Mouse (Mus musculus): Measurements from ENCODE around the gene Erv3.
A peak's percentile ranks its signal among the peaks of the same experiment; 100 is the strongest.

Erv3 gene

DNA sequence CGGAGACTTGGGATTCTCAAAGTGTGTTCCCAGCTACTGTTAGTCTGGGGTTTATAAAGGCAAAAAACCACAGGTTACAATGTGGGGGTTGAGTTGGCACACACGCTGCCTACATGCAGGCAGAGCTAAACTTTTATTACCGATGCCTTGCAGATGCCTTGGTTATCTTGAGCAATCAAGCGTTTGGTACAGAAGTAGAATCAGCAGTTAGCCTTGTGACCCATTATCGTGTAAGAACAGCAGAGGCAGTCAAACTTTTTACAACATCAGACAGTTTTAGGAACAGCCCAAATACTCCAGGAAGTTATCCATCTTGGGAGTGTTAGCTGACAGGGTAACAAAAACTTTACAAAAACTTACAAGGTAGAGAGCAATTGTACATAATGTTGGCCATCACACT, at the start of gene Erv3:
Gene Erv3, minus strand, starts transcription at position 27 of the 400 bp plus-strand sequence.
- DNase-seq (ENCODE audit: low spot score in 2 of 2), result no peak

DNA sequence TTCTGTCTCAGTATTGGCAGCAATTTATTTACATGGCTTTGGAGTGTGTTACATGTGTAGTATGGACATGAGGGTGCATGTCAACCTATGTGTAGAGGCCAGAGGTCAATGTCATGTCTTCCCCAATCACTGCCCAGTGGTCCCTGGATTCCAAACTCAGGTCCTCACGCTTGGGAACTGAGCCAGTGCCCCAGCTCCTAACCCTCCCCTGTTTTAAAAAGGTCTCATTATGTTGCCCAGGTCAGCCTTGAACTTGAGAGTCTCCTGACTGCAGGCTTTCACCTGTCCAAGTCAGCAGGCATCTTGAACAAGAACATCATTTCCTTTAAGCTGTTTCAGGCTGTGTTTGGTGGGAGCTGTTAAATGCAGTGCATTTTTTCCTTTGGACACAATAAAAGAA, 49.4 kb upstream of the Erv3 start:
- DNase-seq (ENCODE audit: low spot score in 2 of 2), result no peak

DNA sequence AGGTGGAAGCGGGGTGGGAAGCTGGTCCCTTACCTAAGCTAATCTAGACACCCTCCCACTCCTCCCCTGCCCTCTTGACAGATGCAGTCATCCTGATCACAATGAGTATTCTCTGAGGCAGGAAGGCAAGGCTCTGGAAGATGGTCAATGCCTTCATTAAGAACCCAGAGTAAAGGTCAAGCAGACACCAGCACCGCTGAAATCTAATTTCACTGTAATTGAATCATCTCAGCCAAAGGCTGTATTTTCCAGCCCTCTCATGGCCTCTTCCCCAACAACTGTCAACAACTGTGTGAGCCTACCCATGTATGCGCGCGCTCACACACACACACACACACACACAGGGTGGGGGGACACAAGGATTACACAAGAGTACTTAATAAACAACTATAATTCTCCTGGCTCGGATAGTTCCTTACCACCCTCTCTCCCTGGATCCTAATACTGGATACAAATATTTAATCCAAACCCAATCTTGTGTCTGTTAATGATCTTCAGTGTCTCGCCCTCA, 48.9 kb upstream of the Erv3 start:
- DNase-seq (ENCODE audit: low spot score in 2 of 2), result no peak

DNA sequence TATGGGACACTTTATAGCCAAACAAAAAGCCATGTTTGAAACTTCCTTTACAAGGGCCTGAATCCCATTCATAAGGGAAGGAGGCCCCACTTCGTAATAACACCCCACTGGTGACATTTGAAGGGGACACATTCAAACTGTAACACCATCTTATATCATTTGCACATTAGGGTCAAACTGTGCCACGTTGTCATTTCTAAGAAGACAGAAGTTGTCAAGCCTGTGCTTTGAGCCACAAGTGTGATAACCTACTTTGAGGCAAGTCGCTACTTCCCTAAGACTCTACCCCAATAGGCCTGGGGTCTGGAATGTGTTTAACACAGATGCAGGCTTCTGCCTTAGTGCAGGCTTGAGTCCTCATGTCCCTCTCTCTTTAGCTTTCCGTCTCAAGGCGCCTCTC, 47.8 kb upstream of the Erv3 start:
- DNase-seq (ENCODE audit: low spot score in 2 of 2), result no peak

DNA sequence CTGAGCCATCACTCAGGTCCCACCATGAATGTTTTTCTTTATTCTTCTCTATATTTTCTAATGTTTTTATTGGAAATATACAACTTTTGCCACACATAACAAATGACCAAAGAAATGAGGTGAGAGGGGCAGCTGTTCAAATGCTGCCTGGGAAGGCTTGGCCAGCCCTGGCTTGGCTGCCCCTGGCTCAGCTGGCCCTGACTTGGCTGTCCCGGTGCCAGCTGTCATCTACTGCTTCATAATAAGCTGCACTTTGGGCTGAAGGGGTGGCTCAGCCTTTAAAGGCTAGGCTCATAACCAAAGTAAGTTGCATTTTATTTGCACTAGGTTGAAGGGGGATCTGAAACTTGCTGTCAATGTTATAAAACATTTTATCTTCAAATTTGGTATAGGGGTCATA, 47.3 kb upstream of the Erv3 start:
- no peak for DNase-seq (ENCODE audit: low spot score in 2 of 2)

DNA sequence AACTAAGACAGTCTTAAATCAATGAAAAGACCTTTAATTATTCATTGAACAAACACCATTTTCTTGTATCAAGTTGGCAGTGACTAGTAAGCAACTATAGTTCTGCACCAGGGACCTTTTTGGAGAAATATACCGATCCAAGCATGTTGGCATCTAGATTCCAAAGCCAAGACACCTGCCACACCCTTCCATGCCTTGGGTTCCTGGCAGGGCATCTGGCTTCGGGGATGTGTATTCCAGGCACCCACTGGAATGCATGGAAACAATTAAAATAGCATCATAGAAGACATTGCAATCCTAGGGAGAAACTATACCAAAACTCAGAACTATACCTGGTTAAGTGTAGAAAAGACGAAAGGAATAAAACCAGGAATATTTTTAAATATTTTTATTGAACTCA, 46.7 kb upstream of the Erv3 start:
- DNase-seq (ENCODE audit: low spot score in 2 of 2), result no peak

DNA sequence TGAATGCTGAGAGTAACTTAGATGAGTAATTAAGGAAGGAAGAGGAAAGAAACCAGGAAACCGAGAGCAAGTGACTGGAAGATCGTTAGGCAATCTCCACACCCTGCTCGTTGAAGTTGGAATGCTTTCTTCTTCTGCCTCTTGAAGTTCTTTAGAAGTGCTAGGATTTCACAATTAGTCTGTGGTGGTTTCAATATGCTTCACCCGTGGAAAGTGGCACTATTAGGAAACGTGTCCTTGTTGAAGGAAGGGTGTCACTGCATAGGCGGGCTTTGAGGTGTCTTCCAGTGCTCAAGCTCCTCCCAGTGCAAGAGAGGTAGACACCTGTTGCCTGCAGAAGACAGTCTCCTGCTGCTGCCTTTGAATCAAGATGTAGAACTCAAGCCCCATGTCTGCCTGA, 46.2 kb upstream of the Erv3 start:
- DNase-seq (ENCODE audit: low spot score in 2 of 2), result no peak

DNA sequence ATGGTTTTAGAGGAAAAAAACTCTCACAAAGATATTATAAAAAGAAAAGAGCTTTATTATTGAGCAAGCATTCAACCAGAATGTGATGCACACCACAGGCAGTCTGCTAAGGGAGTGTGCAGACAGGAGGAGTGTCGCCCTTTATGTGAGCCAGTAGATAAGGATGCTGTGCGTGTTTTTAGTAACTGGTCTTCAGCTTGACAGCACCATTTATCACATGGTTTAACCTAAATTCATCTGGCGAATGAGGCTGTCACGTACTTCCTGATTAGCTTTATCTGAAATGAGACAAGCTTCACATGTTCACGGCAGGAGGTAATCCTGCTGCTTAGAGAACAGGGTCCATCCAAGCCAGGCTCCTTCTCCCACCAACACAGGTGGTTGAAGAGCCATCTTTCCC, 45.5 kb upstream of the Erv3 start:
- DNase-seq (ENCODE audit: low spot score in 2 of 2), result no peak

DNA sequence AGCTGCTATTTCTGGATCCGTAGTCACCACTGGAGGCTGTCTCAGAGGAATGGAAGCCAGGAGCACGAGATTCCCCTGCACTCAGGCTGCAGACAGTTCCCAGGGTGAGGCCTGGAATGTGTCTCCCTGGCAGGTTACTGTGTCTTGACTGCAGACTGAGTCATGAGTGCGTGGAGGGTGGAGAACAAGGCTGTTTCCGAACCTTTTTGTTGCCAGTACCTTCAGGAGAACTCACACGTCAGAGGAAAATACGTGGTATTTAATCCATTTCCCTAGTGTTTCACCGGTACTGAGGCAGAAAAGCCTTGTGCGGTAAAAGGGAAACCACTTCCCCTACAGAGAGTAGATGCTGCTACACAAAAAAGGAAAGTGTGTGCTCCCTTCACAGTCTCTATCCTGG, 43.3 kb upstream of the Erv3 start:
- DNase-seq (ENCODE audit: low spot score in 2 of 2), result no peak

DNA sequence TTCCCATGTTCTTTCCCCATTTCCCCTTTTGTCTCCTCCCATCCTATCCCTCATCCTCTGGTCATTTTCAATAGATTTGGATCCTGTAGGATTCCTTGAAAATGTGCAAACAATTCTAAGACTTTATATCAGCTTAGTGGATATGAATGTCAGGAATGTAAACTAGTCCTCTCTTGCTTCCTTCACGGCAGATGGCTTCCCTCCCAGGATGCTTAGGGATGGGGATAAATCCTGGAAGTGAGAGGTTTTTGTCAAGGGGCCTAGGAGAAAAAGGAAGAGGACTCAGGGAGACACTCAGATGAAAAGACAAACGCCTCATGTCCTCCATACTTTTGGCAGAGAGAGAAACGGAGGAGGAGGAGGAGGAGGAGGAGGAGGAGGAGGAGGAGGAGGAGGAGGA, 42.9 kb upstream of the Erv3 start:
- no peak for DNase-seq (ENCODE audit: low spot score in 2 of 2)

DNA sequence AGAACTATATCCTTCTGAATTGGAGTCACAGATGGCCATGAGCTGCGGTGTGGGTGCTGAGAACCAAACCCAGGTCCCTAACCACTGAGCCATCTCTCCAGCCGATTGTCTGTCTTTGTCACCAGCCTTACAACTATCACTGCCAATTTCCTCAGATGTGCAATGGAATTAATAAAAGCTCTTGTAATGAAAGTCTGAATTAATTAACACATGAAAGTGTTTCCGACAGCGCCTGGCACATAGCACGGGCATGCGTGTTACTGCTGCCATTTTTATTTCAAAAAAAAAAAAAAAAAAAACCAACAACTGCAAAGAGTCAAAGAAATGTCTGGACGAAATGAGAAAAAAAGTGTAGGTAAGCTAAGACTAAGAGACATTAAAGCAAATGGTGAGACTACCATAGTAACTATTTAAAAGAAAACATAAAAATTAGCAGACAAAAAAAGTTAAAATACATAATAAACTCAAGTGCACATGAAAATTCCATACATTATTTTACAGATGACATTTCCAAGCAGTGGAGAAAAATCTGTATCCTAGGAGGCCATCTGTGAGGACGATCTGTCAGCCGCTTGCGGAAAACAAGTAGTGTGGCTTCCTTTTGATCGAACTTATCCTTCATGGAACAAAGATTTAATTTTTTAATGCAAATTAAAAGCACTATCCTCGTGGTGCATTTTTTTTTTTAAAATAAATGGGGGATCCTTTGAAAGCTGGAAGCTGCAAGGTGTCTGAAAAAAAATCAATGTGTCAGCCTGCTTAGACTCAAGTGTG, 38.0 kb upstream of the Erv3 start:
- no peak for DNase-seq (ENCODE audit: low spot score in 2 of 2)

DNA sequence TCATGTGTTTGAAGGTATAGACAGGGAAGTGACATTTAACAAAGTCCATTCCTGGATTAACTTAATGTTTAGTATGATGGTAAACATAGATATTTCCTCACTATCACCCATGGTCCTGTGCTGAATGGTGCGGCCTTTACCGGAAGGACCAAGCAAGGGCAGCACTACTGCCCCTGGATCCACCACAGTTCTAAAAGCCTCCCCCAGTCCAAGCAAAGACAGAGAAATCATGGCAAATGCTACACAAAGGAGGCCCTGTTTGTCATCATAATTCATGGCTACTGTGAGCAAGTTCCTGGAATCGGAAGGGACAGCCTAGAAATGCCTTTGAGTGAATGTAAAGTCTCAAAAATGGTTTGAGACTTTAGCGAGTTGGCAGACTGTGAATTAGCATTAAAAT, 36.5 kb upstream of the Erv3 start:
- DNase-seq (ENCODE audit: low spot score in 2 of 2), result no peak

DNA sequence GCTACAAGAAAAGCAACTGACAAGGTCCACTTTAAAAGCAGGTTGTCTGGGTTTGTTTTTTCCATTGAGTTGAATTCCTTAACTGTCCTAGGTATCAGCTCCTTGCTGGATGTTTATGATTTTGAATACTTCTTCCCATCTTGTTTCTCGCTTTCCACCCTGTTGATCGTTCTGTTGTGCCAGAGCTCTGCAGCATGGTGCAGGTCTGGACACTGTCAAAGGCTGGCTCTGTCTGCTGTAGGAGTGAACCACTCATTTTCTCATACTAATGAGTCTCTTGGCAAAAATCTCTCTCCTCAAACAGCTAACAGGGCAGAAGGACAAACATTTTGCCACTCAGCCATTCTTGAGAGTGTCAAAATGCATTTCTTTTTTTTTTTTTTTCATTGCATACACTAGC, 35.6 kb upstream of the Erv3 start:
- no peak for DNase-seq (ENCODE audit: low spot score in 2 of 2)

DNA sequence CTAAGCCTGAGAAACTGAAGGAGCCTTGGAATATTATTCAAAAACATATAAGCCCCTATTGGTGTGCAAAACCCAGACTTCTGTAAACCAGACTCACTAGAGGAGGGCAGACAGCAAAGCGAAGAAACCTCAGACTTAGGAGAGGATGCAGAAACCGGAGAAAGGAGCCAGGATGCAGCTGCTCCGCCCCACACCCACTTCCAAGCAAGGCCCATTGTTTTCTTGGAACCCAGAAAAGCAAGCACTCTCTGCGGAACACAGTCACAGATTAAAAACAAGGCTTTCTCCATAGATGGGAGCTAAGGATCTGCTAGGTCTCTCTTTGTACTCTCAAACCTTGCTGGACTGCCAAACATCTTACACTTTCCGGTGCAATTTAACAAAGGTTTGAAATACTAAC, 33.0 kb upstream of the Erv3 start:
- DNase-seq (ENCODE audit: low spot score in 2 of 2), result no peak

DNA sequence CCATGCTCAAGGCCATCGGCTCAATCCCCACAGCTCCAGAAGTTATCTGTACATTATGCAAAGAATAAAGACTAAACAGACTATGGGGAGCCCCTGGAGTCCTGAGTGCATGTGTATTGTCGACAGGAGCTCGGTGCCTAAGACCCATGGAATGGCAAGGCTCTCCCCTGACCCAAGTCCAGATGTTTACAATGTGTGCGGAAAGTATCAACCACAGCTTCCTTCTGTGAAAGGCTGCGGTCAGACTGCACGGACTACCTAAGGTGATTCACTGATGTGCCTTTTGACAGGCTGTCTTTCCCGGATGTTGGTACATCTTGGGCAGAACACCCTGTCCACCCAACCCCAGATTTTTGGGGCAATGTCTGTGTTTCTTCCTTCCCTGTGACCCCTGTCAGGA, 28.7 kb upstream of the Erv3 start:
- DNase-seq (ENCODE audit: low spot score in 2 of 2), result no peak

DNA sequence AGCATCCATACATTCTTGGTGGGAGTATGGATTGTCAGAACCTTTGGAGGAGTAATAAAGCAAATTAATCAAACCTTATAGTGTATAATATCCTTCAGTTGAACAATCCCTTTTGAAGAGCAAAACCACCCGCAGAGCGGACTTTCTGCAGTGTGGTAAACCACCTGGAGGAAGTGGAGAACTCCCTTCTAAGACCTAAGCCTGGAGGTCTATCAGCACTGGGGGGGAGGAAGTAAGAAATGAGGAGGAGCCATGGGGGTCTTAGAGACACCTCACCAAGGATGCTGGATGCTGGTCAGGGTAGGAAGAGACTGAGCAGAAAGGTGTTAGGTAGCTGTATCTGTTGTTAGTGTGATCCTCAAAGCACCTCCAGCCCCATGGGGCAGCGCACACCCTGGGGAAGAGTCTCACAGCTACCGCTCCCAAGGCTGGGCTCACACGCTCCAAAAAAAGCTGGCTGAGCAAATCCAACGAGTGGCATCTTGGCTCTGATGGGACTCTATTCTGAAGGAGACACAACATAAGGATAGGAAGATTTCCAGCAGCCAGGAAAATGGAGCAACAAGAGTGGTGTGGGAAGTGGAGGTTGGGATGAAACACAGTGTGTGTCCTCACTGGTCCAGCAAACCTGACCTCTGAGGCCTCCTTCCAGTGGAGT, 27.1 kb upstream of the Erv3 start:
- peak; percentile 16 to 23 for DNase-seq (ENCODE audit: low spot score in 2 of 2)

DNA sequence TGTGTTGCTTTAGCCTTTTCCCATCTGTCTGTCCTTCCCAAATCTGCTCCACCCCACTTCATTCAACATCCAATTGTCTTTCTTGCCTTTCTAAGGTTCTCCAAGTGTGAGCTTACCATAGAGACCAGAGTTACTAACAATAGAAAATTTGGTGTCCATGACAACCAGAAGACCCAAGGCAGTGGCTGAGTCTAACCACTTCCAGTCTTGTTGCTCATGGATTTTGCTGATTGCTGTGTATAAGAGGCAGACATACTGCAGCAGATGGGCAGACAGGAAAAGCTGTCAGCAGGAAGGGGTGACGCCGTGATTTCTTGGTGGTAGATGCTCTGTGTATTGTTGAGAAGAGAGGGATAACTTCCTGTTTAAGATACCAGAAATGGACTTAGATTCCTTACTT, 23.6 kb upstream of the Erv3 start:
- no peak for DNase-seq (ENCODE audit: low spot score in 2 of 2)

DNA sequence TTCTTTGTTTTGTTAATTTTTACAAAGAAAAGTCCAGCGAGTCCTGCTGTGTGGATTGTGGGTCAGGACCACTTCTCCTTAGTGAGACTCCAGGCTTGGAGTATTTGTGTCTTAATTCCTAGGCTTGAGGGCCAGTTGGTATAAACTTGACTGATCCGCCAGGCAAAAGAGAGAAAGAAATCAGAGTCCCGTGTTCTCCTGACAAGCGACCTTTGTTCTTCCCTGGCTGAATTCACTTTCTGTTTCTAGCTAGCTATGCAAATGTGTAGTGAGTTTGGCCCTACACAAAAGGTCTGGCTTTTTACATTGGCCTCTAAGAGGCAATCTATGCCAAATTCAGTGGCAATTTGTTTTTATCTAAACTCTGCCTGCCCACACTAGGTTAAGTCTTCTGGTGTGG, 22.2 kb upstream of the Erv3 start:
- no peak for DNase-seq (ENCODE audit: low spot score in 2 of 2)

DNA sequence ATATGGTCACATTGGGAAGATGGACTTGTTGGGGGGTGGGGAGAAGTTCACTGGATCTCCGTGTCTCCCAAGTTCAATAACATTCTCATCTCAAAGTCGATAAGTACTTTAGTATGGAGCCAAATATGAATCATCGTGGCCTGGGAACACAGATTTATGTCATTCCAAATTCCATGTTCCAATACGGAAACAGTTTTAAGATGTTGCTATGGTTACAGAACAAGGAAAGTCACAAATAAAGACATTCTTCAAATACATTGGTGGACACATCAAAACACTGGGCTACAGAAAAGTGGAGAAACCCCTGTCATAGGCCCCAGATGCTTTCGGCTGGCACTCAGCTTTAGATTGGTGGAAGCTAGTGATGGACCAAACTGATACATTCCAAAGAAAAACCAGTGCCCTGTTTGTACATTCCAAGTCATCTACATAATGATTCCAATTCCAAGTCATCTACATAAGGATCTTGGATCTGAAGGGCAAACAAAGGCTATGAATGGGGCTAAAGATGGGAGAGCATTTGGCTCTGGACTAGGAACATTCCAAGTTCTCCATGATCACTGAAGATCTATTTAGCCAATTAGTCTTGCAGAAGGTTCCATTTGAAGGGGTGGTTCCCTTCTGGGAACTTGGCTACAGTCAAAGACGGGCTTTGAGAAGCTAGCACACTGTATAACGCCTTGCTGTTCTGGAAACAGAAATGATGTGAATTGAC, 17.2 kb upstream of the Erv3 start:
- no peak for DNase-seq (ENCODE audit: low spot score in 2 of 2)

DNA sequence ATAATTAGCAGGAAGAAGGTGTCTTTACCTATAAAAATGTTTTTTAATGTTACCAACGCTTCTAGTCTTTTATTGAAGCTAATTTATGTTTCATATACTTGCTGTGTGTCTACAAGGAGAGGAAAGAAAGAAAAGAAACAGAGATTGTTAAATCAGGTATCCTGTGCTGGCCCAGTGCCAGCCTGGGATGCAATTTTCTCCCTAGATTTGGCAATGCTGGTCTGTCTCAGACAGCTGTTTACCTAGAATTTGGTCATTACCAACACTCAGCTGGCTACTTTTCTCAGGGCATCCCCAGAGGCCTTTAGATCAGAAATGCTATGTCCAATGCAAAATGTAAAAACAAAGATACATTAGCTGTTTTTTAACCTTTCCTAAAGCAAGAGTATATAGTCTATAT, 13.8 kb upstream of the Erv3 start:
- DNase-seq (ENCODE audit: low spot score in 2 of 2), result no peak

DNA sequence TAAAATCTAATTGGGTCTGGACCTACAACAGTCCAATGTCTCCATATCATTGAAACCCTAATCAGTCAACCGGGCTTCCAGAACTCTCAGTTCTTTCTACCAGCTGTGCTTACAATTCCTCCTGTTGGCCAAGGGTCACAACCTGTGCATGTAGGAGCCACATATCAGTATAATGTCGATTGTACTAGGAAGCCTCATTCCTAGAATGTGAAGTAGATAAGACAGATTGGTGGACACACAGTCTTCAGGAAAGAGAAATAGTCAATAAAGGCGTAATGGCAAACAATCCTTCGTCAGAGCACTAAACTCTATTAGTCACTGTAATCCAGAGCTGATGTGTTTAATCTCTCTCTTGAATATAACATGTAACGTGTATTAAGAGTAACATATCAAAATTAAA, 9.4 kb upstream of the Erv3 start:
- DNase-seq (ENCODE audit: low spot score in 2 of 2), result no peak

DNA sequence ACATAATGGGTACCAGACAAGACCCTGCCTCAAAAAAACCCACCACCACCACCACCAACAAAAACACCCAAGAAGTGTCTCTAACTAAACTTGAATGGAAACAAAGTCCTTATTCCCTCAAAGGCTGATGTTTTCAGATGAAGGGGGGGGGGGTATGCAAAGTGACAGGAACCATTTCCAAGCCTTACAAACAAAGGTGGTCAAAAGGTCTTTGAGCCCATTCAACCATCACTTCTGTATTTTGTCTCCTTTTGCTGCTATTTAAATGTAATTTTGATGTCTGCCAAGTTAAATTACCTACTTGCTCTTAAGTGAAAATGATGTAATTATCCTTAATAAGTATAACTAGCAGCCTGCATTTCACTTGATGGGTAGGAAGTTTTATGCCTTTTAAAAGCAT, 7.1 kb upstream of the Erv3 start:
- DNase-seq (ENCODE audit: low spot score in 2 of 2), result no peak

DNA sequence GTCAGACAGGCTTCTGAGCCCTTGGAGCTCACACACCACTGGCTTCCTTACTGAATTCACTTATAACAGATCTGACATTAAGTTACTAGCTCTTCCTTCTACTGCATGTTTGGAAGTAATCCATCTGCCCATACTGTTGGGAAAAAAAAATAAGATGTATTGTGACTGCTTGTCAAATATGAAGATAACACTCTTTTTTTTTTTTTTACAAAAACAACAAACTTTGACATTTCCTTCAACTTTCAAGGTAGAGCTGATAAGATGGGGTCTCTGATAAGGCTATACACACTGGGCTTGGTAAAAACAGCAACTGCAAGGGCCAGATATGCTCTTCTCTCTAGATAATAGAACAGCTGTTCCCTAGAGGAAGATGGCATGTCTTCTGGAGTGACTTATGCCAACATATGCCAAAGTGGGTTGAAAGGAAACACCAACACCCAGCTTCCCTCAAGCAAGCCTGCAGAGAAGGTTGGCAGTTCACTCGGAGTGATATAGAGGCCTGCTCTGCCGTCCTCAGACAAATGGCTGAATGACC, 4.8 kb upstream of the Erv3 start:
- no peak for DNase-seq (ENCODE audit: low spot score in 2 of 2)

Data from thymus, postnatal 10 days (tissue).